Mouse (Mus musculus): ENCODE data around the gene Cgrrf1. TPM values are rescaled to one million over a fixed set of nuclear protein-coding genes. Genes with fewer than 3 reads are reported as not detected.

The Cgrrf1 gene
- polyA plus RNA-seq, 1 experiment from 2014 or later, result 26.8 TPM

GRCm38 (mm10) chr14:46898626-46899025 is 66.7 kb downstream of the Cgrrf1 start:
- Histone ChIP-seq H3K4me1 (replicated peaks) (peaks cover 67% of the 10 kb centered on the region), H3K9me3 (replicated peaks) (no peaks in the 10 kb centered on the region), H3K4me2 (no peak overlapping the region), H3K9ac (no peak overlapping the region), H3K36me3 (peaks cover 15% of the 10 kb centered on the region), H3K27ac (ENCODE audit: poor library complexity, severe bottlenecking) (no peak overlapping the region), H3K27me3 (replicated peaks) (no peaks in the 10 kb centered on the region), H3K4me3 (no peak overlapping the region)
- ATAC-seq (ENCODE audit: insufficient number of reproducible peaks, low FRiP score), result no peak
- 68% methylated on average over 3 of the region's 3 CpGs for WGBS

GRCm38 (mm10) chr14:46902498-46903087 is 70.7 kb downstream of the Cgrrf1 start:
- H3K4me2 ChIP-seq, result peak overlapping the region; percentile 32
- no peak overlapping the region for H3K4me3 ChIP-seq
- H3K36me3 ChIP-seq, result no peaks in the 10 kb centered on the region
- H3K27me3 ChIP-seq (replicated peaks), result no peaks in the 10 kb centered on the region
- 39% methylated on average over 9 of the region's 9 CpGs for WGBS
- no peak for ATAC-seq (ENCODE audit: insufficient number of reproducible peaks, low FRiP score)
- no peaks in the 10 kb centered on the region for H3K9me3 ChIP-seq (replicated peaks)
- H3K9ac ChIP-seq, result no peak overlapping the region
- H3K27ac ChIP-seq (ENCODE audit: poor library complexity, severe bottlenecking), result peak overlapping the region; percentile 46
- peaks cover 44% of the 10 kb centered on the region for H3K4me1 ChIP-seq (replicated peaks)

Other genes with a start within 250 kb of the Cgrrf1 start
- gene Cdkn3, start 71.6 kb upstream of the Cgrrf1 start, polyA plus RNA-seq (2016; fragmentation: Nextera tagmentation; extraction: Ambion mirVana), result 48.8 and 51.8 TPM in 2 replicates
- 175 and 179 TPM in 2 replicates for gene Cnih1, start 43.7 kb upstream of the Cgrrf1 start, polyA plus RNA-seq (2016; fragmentation: Nextera tagmentation; extraction: Ambion mirVana)
- 68.1 and 73.8 TPM in 2 replicates for gene Gmfb, start 9.9 kb upstream of the Cgrrf1 start, polyA plus RNA-seq (2016; fragmentation: Nextera tagmentation; extraction: Ambion mirVana)
- 16.5 and 17.9 TPM in 2 replicates for gene Samd4, start 50.7 kb downstream of the Cgrrf1 start, polyA plus RNA-seq (2016; fragmentation: Nextera tagmentation; extraction: Ambion mirVana)

Data from heart, embryonic 12.5 days (tissue).